Mouse (Mus musculus) liver, embryonic 16.5 days (tissue): ENCODE data around the gene Cer1. TPM values are rescaled to one million over a fixed set of nuclear protein-coding genes. Genes with fewer than 3 reads are reported as not detected.

Experiments used
- ATAC-seq: fragments of 200-750 bp; cut with Nextera tagmentation; 2 replicates; pipeline ENCODE4 v1.8.0; 2017; ENCODE audit warnings: low read depth, mild to moderate bottlenecking, moderate number of reproducible peaks, moderate library complexity
- H3K27ac ChIP-seq: fragments of 300-500 bp; sonication (generic); 2 replicates; pipeline ENCODE4 v1.5.1; 2014; ENCODE audit warnings: mild to moderate bottlenecking, low read length
- H3K27me3 ChIP-seq: fragments of 300-500 bp; sonication (generic); 2 replicates; pipeline ENCODE4 v1.6.1; 2014; ENCODE audit warnings: low read depth, low read length, mixed read lengths; ENCODE audit not compliant: control insufficient read depth, insufficient read depth
- H3K36me3 ChIP-seq: fragments of 300-500 bp; sonication (generic); 2 replicates; pipeline ENCODE4 v1.6.1; 2014; ENCODE audit warnings: mild to moderate bottlenecking; ENCODE audit not compliant: control insufficient read depth, insufficient read depth
- H3K4me1 ChIP-seq: fragments of 300-500 bp; sonication (generic); 2 replicates; pipeline ENCODE4 v1.6.1; 2014; ENCODE audit warnings: low read depth, low read length, mixed read lengths; ENCODE audit not compliant: control insufficient read depth
- H3K4me2 ChIP-seq: fragments of 300-500 bp; sonication (generic); 2 replicates; pipeline ENCODE4 v1.6.1; 2014; ENCODE audit warnings: low read depth, low read length, mixed read lengths
- H3K4me3 ChIP-seq: fragments of 300-500 bp; sonication (generic); 2 replicates; pipeline ENCODE4 v1.5.1; 2014; ENCODE audit warnings: low read depth, mild to moderate bottlenecking, low read length
- H3K9ac ChIP-seq: fragments of 300-500 bp; sonication (generic); 2 replicates; pipeline ENCODE4 v1.6.1; 2014; ENCODE audit warnings: low read depth, low read length
- H3K9me3 ChIP-seq: fragments of 300-500 bp; sonication (generic); replicated peaks from 2 replicates; pipeline ENCODE4 v1.6.1; 2016; ENCODE audit warnings: low read length; ENCODE audit not compliant: control insufficient read depth
- WGBS: fragments of 180-500 bp; shearing (Covaris S2); extraction: QIAGEN DNeasy Blood & Tissue Kit; methylation state at CpG from one replicate; pipeline ENCODE4 v1.1.7; 2014; ENCODE audit not compliant: insufficient replicate concordance; 5-methylcytosine and 5-hydroxymethylcytosine counted together
- polyA plus RNA-seq: library from polyadenylated mRNA; unstranded; fragments of >200 nt; fragmentation: Nextera tagmentation; extraction: Ambion mirVana; gene quantifications from 2 replicates; pipeline ENCODE4 v1.2.1, GENCODE M21; 2015

The Cer1 gene
- polyA plus RNA-seq, 1 experiment from 2014 or later: not detected

DNA sequence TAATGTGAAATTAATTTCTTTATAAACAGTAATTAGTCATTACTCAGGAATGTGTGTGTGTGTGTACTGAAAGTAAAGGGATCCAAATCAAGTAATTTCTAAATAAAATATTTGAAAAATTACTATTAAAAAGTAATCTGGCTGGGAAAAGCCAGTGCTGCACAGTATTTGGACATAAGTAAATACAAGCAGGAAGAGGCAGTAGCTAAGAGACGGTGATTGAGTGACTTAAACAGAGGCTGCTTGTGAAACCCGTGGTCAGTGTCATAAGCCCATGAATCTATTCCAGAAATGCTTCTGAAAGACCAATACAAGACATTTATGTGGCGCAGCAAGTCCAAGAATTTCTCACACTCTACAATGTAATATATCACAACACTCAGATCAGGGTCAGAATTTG lies 3.6 kb downstream of the Cer1 start:
- Histone ChIP-seq H3K4me2 (no peak overlapping the region), H3K27me3 (no peaks in the 10 kb centered on the region), H3K36me3 (no peaks in the 10 kb centered on the region), H3K27ac (no peak overlapping the region), H3K9ac (no peak overlapping the region), H3K4me1 (no peaks in the 10 kb centered on the region), H3K4me3 (no peak overlapping the region), H3K9me3 (no peaks in the 10 kb centered on the region)
- 52% methylated on average over 3 of the region's 3 CpGs for WGBS
- ATAC-seq: no peak

GRCm38 (mm10) chr4:82880243-82880642 lies 4.7 kb downstream of the Cer1 start:
- Histone ChIP-seq H3K4me2 (no peak overlapping the region), H3K9me3 (no peaks in the 10 kb centered on the region), H3K4me3 (no peak overlapping the region), H3K36me3 (no peaks in the 10 kb centered on the region), H3K27ac (no peak overlapping the region), H3K4me1 (no peaks in the 10 kb centered on the region), H3K9ac (no peak overlapping the region), H3K27me3 (no peaks in the 10 kb centered on the region)
- WGBS: 53% methylated on average over 2 of the region's 2 CpGs
- no peak for ATAC-seq

GRCm38 (mm10) chr4:82879152-82879551 lies 5.8 kb downstream of the Cer1 start:
- H3K9me3 ChIP-seq: no peaks in the 10 kb centered on the region
- no peak overlapping the region for H3K9ac ChIP-seq
- no peaks in the 10 kb centered on the region for H3K27me3 ChIP-seq
- no peak overlapping the region for H3K4me3 ChIP-seq
- no peaks in the 10 kb centered on the region; the same call in 1 of the 2 replicates for H3K4me1 ChIP-seq
- H3K4me2 ChIP-seq: no peak overlapping the region
- no peak for ATAC-seq
- 55% methylated on average over 6 of the region's 6 CpGs for WGBS
- no peaks in the 10 kb centered on the region for H3K36me3 ChIP-seq
- no peak overlapping the region for H3K27ac ChIP-seq

DNA sequence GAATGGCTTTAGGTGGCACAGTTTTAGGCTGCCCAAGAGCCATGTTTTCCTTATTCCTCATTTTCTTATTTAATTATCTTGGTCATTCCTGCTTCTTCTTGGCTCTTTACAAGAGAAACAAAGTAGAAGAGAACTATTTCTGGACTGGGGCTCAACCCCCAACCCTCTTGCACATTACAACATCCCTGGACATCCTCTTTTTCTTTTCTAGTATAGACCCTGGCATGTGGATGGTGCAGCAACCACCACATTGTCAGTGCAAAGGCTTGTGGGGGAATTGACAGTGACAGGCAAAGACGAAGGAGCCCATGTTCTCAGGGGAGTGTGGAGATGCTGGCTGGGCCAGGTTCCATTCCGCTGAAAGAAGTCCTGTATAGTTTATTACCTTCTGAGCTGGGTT lies 8.3 kb downstream of the Cer1 start:
- Histone ChIP-seq H3K9ac (no peak overlapping the region), H3K4me3 (no peak overlapping the region), H3K9me3 (no peaks in the 10 kb centered on the region), H3K36me3 (no peaks in the 10 kb centered on the region), H3K4me1 (no peaks in the 10 kb centered on the region; the same call in 1 of the 2 replicates), H3K4me2 (no peak overlapping the region), H3K27me3 (no peaks in the 10 kb centered on the region), H3K27ac (no peak overlapping the region)
- no peak for ATAC-seq
- WGBS: 44% methylated on average over 2 of the region's 2 CpGs

GRCm38 (mm10) chr4:82875532-82875931 lies 9.4 kb downstream of the Cer1 start:
- Histone ChIP-seq H3K36me3 (no peaks in the 10 kb centered on the region), H3K4me2 (no peak overlapping the region), H3K4me1 (no peaks in the 10 kb centered on the region; the same call in 1 of the 2 replicates), H3K27me3 (no peaks in the 10 kb centered on the region), H3K9ac (no peak overlapping the region), H3K9me3 (no peaks in the 10 kb centered on the region), H3K27ac (no peak overlapping the region), H3K4me3 (no peak overlapping the region)
- 60% methylated on average over 4 of the region's 4 CpGs for WGBS
- no peak for ATAC-seq

DNA sequence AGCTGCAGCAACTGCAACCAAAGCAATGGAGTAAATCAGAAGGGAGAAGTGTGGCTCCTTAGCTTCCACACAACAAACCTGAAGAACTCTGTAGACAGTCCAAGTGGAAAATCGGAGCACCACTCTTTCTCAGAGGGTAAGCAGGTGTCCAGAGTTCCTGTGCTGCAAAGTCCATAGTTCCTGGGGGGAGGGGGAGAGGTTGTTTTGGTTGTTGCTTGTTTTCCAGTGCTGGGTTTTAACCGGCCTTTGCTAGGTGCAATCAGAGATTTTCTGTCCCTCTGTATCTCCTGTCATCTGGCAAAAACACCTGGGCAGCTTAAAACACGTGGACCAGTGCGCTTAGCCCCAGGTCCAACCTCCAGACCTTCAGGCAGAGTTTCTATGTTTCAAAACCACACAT lies 10.2 kb downstream of the Cer1 start:
- Histone ChIP-seq H3K4me2 (no peak overlapping the region), H3K4me1 (no peaks in the 10 kb centered on the region; the same call in 1 of the 2 replicates), H3K9ac (no peak overlapping the region), H3K27ac (no peak overlapping the region), H3K27me3 (no peaks in the 10 kb centered on the region), H3K36me3 (no peaks in the 10 kb centered on the region), H3K4me3 (no peak overlapping the region), H3K9me3 (no peaks in the 10 kb centered on the region)
- WGBS: 37% methylated on average over 4 of the region's 4 CpGs
- no peak for ATAC-seq

DNA sequence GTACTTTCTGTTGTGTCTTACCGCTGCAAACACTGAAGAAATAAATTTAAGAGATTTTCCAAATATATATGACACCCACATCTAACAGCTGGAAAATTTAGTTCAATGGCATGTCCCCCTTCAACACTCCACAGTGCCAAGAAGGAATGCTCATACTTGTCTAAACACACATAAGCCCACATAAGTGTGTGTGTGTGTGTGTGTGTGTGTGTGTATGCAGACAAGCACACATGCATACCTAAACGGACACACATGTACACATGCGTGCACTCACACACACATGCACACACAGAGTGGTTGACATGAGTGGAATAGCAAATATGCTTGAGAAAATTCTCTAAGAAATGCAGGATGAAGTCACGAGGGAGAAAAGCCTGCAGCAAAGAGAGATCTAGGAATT lies 12.4 kb downstream of the Cer1 start:
- Histone ChIP-seq H3K27ac (no peak overlapping the region), H3K27me3 (no peaks in the 10 kb centered on the region), H3K4me2 (no peak overlapping the region), H3K36me3 (no peaks in the 10 kb centered on the region), H3K4me3 (no peak overlapping the region), H3K4me1 (no peaks in the 10 kb centered on the region; the same call in 1 of the 2 replicates), H3K9me3 (no peaks in the 10 kb centered on the region), H3K9ac (no peak overlapping the region)
- 59% methylated on average over 4 of the region's 4 CpGs for WGBS
- no peak for ATAC-seq

- no peak for ATAC-seq
- Histone ChIP-seq H3K36me3 (no peaks in the 10 kb centered on the region), H3K4me3 (no peak overlapping the region), H3K9ac (no peak overlapping the region), H3K9me3 (no peaks in the 10 kb centered on the region), H3K4me2 (no peak overlapping the region), H3K27me3 (no peaks in the 10 kb centered on the region), H3K27ac (no peak overlapping the region), H3K4me1 (no peaks in the 10 kb centered on the region; the same call in 1 of the 2 replicates)
- WGBS: 65% methylated on average over 6 of the region's 6 CpGs
Observed at GRCm38 (mm10) chr4:82872121-82872520, 12.8 kb downstream of the Cer1 start.

GRCm38 (mm10) chr4:82870931-82871330 lies 14.0 kb downstream of the Cer1 start:
- no peaks in the 10 kb centered on the region for H3K36me3 ChIP-seq
- H3K27me3 ChIP-seq: no peaks in the 10 kb centered on the region
- no peak overlapping the region for H3K4me2 ChIP-seq
- H3K4me1 ChIP-seq: no peaks in the 10 kb centered on the region; the same call in 1 of the 2 replicates
- H3K27ac ChIP-seq: no peak overlapping the region
- ATAC-seq: no peak
- H3K9me3 ChIP-seq: no peaks in the 10 kb centered on the region
- no peak overlapping the region for H3K4me3 ChIP-seq
- 31% methylated on average over 6 of the region's 6 CpGs for WGBS
- no peak overlapping the region for H3K9ac ChIP-seq
